Mouse (Mus musculus) ES-E14 (cell line): Measurements from ENCODE around the gene Vsig8. TPM values are rescaled to one million over a fixed set of nuclear protein-coding genes. Genes with fewer than 3 reads are reported as not detected.

Experiments used
- DNase-seq: peaks from one replicate; pipeline ENCODE4 v3.0.0-alpha.2; 2013; ENCODE audit warnings: low read depth, low spot score
- H3K27ac ChIP-seq: 2 replicates; pipeline ENCODE4 v1.5.1; 2012; ENCODE audit warnings: low read depth, mild to moderate bottlenecking, low read length, moderate library complexity, mixed read lengths; ENCODE audit not compliant: poor library complexity, insufficient read depth, severe bottlenecking
- H3K36me3 ChIP-seq: 2 replicates; pipeline ENCODE4 v1.6.1; 2012; ENCODE audit warnings: mild to moderate bottlenecking, low read length, moderate library complexity, mixed read lengths; ENCODE audit not compliant: control insufficient read depth, poor library complexity, insufficient read depth, severe bottlenecking
- H3K4me1 ChIP-seq, 2 experiments: fragments of 150-350 bp in 1 of 2; sonication (generic) in 1 of 2; 2 replicates each; pipeline ENCODE4 v1.6.1; 2012; ENCODE audit warnings: low read length in 2 of 2, mild to moderate bottlenecking in 1 of 2, mixed read lengths in 1 of 2; ENCODE audit not compliant: control insufficient read depth in 2 of 2, insufficient read depth in 2 of 2, poor library complexity in 1 of 2
- H3K4me3 ChIP-seq, 2 experiments: fragments of 150-350 bp in 1 of 2; sonication (generic) in 1 of 2; 2 replicates each; pipeline ENCODE4 v1.5.1; 2012; ENCODE audit warnings: low read length in 2 of 2, low read depth in 1 of 2, mild to moderate bottlenecking in 1 of 2, mixed read lengths in 1 of 2; ENCODE audit not compliant: insufficient read depth in 1 of 2, poor library complexity in 1 of 2, severe bottlenecking in 1 of 2
- H3K9ac ChIP-seq: 2 replicates; pipeline ENCODE4 v1.6.1; 2012; ENCODE audit warnings: low read depth, mild to moderate bottlenecking, low read length, mixed read lengths; ENCODE audit not compliant: poor library complexity, insufficient read depth, severe bottlenecking
- H3K9me3 ChIP-seq: fragments of 150-350 bp; sonication (generic); 2 replicates; pipeline ENCODE4 v1.6.1; 2012; ENCODE audit warnings: low read depth, mild to moderate bottlenecking, low read length; ENCODE audit not compliant: control insufficient read depth, insufficient read depth
- CHD2 ChIP-seq: IDR thresholded peaks from 2 replicates; pipeline ENCODE4 v1.6.1; 2014; ENCODE audit warnings: mild to moderate bottlenecking, low read depth, low read length, inconsistent platforms
- HCFC1 ChIP-seq: IDR thresholded peaks from 2 replicates; pipeline ENCODE4 v1.6.1; 2012; ENCODE audit warnings: low read length, inconsistent platforms, borderline replicate concordance; ENCODE audit not compliant: insufficient read depth
- MAFK ChIP-seq: IDR thresholded peaks from 2 replicates; pipeline ENCODE4 v1.6.1; 2014; ENCODE audit warnings: mild to moderate bottlenecking, low read depth, low read length, inconsistent platforms; ENCODE audit not compliant: insufficient read depth
- ZC3H11A ChIP-seq: IDR thresholded peaks from 2 replicates; pipeline ENCODE4 v1.6.1; 2012; ENCODE audit warnings: low read depth, mild to moderate bottlenecking, inconsistent platforms, low read length, borderline replicate concordance
- ZNF384 ChIP-seq: IDR thresholded peaks from 2 replicates; pipeline ENCODE4 v1.6.1; 2012; ENCODE audit warnings: low read depth, low read length, inconsistent platforms
- in situ Hi-C, 2 experiments: fragments of 600-800 bp; cut with MboI; formaldehyde crosslinking; loops; one replicate each; pipeline ENCODE4 v1.15.1; 2025; ENCODE audit warnings: low sequenced_read_pairs in 2 of 2, inconsistent platforms in 1 of 2; ENCODE audit not compliant: unreplicated experiment in 2 of 2
- total RNA-seq: library from RNA; depleted of rRNA; stranded (reverse); fragments of 300-350 nt; gene quantifications from 2 replicates; pipeline ENCODE4 v1.2.3, GENCODE M21; 2012; rRNA removed

The Vsig8 gene
- total RNA-seq, 1 experiment, result 0.09 TPM

GRCm38 (mm10) chr1:172611304-172611703, 55.6 kb downstream of the Vsig8 start:
- no peak for TF ChIP-seq HCFC1
- TF ChIP-seq ZC3H11A, result no peak
- TF ChIP-seq ZNF384, result no peak
- TF ChIP-seq CHD2, result no peak
- TF ChIP-seq MAFK, result no peak
- no peak overlapping the region for H3K4me3 ChIP-seq
- H3K4me1 ChIP-seq, result no peaks in the 10 kb centered on the region
- no peaks in the 10 kb centered on the region for H3K36me3 ChIP-seq
- in situ Hi-C loops, result no loop called here
- no peak overlapping the region for H3K27ac ChIP-seq
- DNase-seq, result no peak
- H3K9ac ChIP-seq, result no peak overlapping the region
- H3K9me3 ChIP-seq, result no peaks in the 10 kb centered on the region

GRCm38 (mm10) chr1:172612745-172613144, 57.0 kb downstream of the Vsig8 start:
- no peaks in the 10 kb centered on the region for H3K9me3 ChIP-seq
- TF ChIP-seq MAFK, result no peak
- no peak for TF ChIP-seq CHD2
- TF ChIP-seq ZC3H11A, result no peak; the same call in 1 of the 2 replicates
- TF ChIP-seq HCFC1, result no peak
- TF ChIP-seq ZNF384, result no peak
- in situ Hi-C loops, result no loop called here
- no peak overlapping the region for H3K4me3 ChIP-seq
- H3K9ac ChIP-seq, result no peak overlapping the region
- H3K36me3 ChIP-seq, result no peaks in the 10 kb centered on the region
- DNase-seq, result no peak
- 0 out of 4 replicates have a peak, but pooled peaks cover 0 to 1% of the 10 kb centered on the region in 2 experiments for H3K4me1 ChIP-seq
- H3K27ac ChIP-seq, result no peak overlapping the region

Other genes starting within 250 kb of the Vsig8 start
- gene Kcnj9, start 226.6 kb upstream of the Vsig8 start, total RNA-seq, result 1.2 and 1.7 TPM in 2 replicates
- 0.80 and 1.2 TPM in 2 replicates for gene Kcnj10, start 214.7 kb upstream of the Vsig8 start, total RNA-seq
- 25.4 and 25.6 TPM in 2 replicates for gene Pigm, start 179.4 kb upstream of the Vsig8 start, total RNA-seq
- gene Slamf9, start 80.6 kb upstream of the Vsig8 start, total RNA-seq, result 1.6 and 2.7 TPM in 2 replicates
- gene Igsf9, start 74.2 kb upstream of the Vsig8 start, total RNA-seq, result 45.6 and 80.3 TPM in 2 replicates
- gene Tagln2, start 55.9 kb upstream of the Vsig8 start, total RNA-seq, result 112 and 131 TPM in 2 replicates
- gene Cfap45, start 35.1 kb upstream of the Vsig8 start, total RNA-seq, result 0.67 and 1.2 TPM in 2 replicates
- not detected in 2 replicates for gene Slamf8, start 34.6 kb downstream of the Vsig8 start, total RNA-seq
- gene Fcrl6, start 46.6 kb downstream of the Vsig8 start, total RNA-seq, result not detected in 2 replicates
- gene Dusp23, start 77.0 kb downstream of the Vsig8 start, total RNA-seq, result 0.13 TPM in 1 of 2 replicates, not detected in the other
- gene Crp, start 142.1 kb downstream of the Vsig8 start, total RNA-seq, result not detected in 2 replicates